Mouse (Mus musculus): Measurements from ENCODE around the gene Tex36.

Gene Tex36

GRCm38 (mm10) chr7:133602058-133602457 lies at the start of gene Tex36:
Gene Tex36, minus strand, starts transcription at chr7:133602158.
- DNase-seq (ENCODE audit: low read depth, low spot score), result no peak

GRCm38 (mm10) chr7:133645716-133646115 lies 43.8 kb upstream of the Tex36 start:
- DNase-seq (ENCODE audit: low read depth, low spot score), result no peak

- DNase-seq (ENCODE audit: low read depth, low spot score), result no peak
Measured at GRCm38 (mm10) chr7:133638821-133639220, 36.9 kb upstream of the Tex36 start.

GRCm38 (mm10) chr7:133638306-133638705 lies 36.3 kb upstream of the Tex36 start:
- no peak for DNase-seq (ENCODE audit: low read depth, low spot score)

- peak; percentile 100 for DNase-seq (ENCODE audit: low read depth, low spot score)
Measured at GRCm38 (mm10) chr7:133637361-133638305, 35.7 kb upstream of the Tex36 start, which contains the start of gene Edrf1. Gene Edrf1, plus strand, starts transcription at chr7:133637543.

- DNase-seq (ENCODE audit: low read depth, low spot score), result peak; percentile 85
Measured at GRCm38 (mm10) chr7:133636738-133637352, 34.9 kb upstream of the Tex36 start.

- DNase-seq (ENCODE audit: low read depth, low spot score), result no peak
Measured at GRCm38 (mm10) chr7:133634932-133635650, 33.1 kb upstream of the Tex36 start.

- DNase-seq (ENCODE audit: low read depth, low spot score), result no peak
Measured at GRCm38 (mm10) chr7:133632476-133632875, 30.5 kb upstream of the Tex36 start.

- DNase-seq (ENCODE audit: low read depth, low spot score), result no peak
Measured at GRCm38 (mm10) chr7:133630821-133631220, 28.9 kb upstream of the Tex36 start.

- no peak for DNase-seq (ENCODE audit: low read depth, low spot score)
Measured at GRCm38 (mm10) chr7:133627184-133627936, 25.4 kb upstream of the Tex36 start.

- no peak for DNase-seq (ENCODE audit: low read depth, low spot score)
Measured at GRCm38 (mm10) chr7:133623226-133623625, 21.3 kb upstream of the Tex36 start.

GRCm38 (mm10) chr7:133620721-133621120 lies 18.8 kb upstream of the Tex36 start:
- DNase-seq (ENCODE audit: low read depth, low spot score), result no peak

- DNase-seq (ENCODE audit: low read depth, low spot score), result no peak
Measured at GRCm38 (mm10) chr7:133612981-133613380, 11.0 kb upstream of the Tex36 start.

GRCm38 (mm10) chr7:133609585-133609984 lies 7.6 kb upstream of the Tex36 start:
- DNase-seq (ENCODE audit: low read depth, low spot score), result no peak

GRCm38 (mm10) chr7:133608631-133609340 lies 6.8 kb upstream of the Tex36 start:
- DNase-seq (ENCODE audit: low read depth, low spot score), result no peak

- DNase-seq (ENCODE audit: low read depth, low spot score), result no peak
Measured at GRCm38 (mm10) chr7:133607883-133608575, 6.1 kb upstream of the Tex36 start.

GRCm38 (mm10) chr7:133607331-133607730 lies 5.4 kb upstream of the Tex36 start:
- DNase-seq (ENCODE audit: low read depth, low spot score), result no peak

GRCm38 (mm10) chr7:133604427-133605081 lies 2.6 kb upstream of the Tex36 start:
- no peak for DNase-seq (ENCODE audit: low read depth, low spot score)

GRCm38 (mm10) chr7:133603156-133603555 lies 1.2 kb upstream of the Tex36 start:
- DNase-seq (ENCODE audit: low read depth, low spot score), result no peak

GRCm38 (mm10) chr7:133600558-133600957 lies 1.4 kb downstream of the Tex36 start:
- DNase-seq (ENCODE audit: low read depth, low spot score), result no peak
